Mouse (Mus musculus) forebrain, embryonic 15.5 days (tissue): ENCODE measurements at regions not wholly inside any gene's neighbourhood (a gene's known extent, or its start where the extent isn't known, plus 50 kb on each side); places are given as distances from the start of the nearest gene placed in this dataset.
A peak's percentile ranks its signal among the peaks of the same experiment; 100 is the strongest.
"Not testable (repeated sequence)": the region's sequence is repeated elsewhere in the genome, so short reads cannot be mapped to it uniquely, and the experiment has no call there.

ENCODE experiments used
- ATAC-seq: fragments of 200-750 bp; cut with Nextera tagmentation; replicated peaks from 2 replicates; pipeline ENCODE4 v1.8.0; 2017; ENCODE audit warnings: mild to moderate bottlenecking, moderate TSS enrichment, moderate library complexity
- H3K27ac ChIP-seq: fragments of 300-500 bp; sonication (generic); replicated peaks from 2 replicates; pipeline ENCODE4 v1.5.1; 2015; ENCODE audit warnings: mild to moderate bottlenecking, inconsistent platforms
- H3K27me3 ChIP-seq: fragments of 300-500 bp; sonication (generic); 2 replicates; pipeline ENCODE4 v1.6.1; 2015; ENCODE audit warnings: inconsistent platforms
- H3K36me3 ChIP-seq: fragments of 300-500 bp; sonication (generic); 2 replicates; pipeline ENCODE4 v1.6.1; 2015; ENCODE audit warnings: mild to moderate bottlenecking, inconsistent platforms
- H3K4me1 ChIP-seq: fragments of 300-500 bp; sonication (generic); 2 replicates; pipeline ENCODE4 v1.6.1; 2015; ENCODE audit warnings: inconsistent platforms
- H3K4me2 ChIP-seq: fragments of 300-500 bp; sonication (generic); replicated peaks from 2 replicates; pipeline ENCODE4 v1.6.1; 2015; ENCODE audit warnings: mild to moderate bottlenecking, inconsistent platforms
- H3K4me3 ChIP-seq: fragments of 300-500 bp; sonication (generic); 2 replicates; pipeline ENCODE4 v1.5.1; 2015; ENCODE audit warnings: mild to moderate bottlenecking, inconsistent platforms
- H3K9ac ChIP-seq: fragments of 300-500 bp; sonication (generic); replicated peaks from 2 replicates; pipeline ENCODE4 v1.6.1; 2015; ENCODE audit warnings: mild to moderate bottlenecking, inconsistent platforms
- H3K9me3 ChIP-seq: fragments of 300-500 bp; sonication (generic); 2 replicates; pipeline ENCODE4 v1.6.1; 2016; ENCODE audit warnings: inconsistent platforms
- WGBS: fragments of 180-500 bp; shearing (Covaris S2); methylation state at CpG from one replicate; pipeline ENCODE4 v1.1.7; 2015; ENCODE audit warnings: mixed read lengths; 5-methylcytosine and 5-hydroxymethylcytosine counted together

GRCm38 (mm10) chr10:52529661-52530060 is 112.3 kb downstream of the Nus1 start:
- not testable (repeated sequence) for H3K4me2 ChIP-seq, H3K36me3 ChIP-seq, H3K27ac ChIP-seq, H3K9ac ChIP-seq, ATAC-seq, H3K27me3 ChIP-seq, H3K4me3 ChIP-seq, H3K4me1 ChIP-seq, H3K9me3 ChIP-seq
- 94% methylated on average over 2 of the region's 5 CpGs for WGBS

GRCm38 (mm10) chr10:52530846-52531245 is 113.5 kb downstream of the Nus1 start:
- H3K4me2 ChIP-seq, result no peak overlapping the region
- no peaks in the 10 kb centered on the region for H3K9me3 ChIP-seq
- no peaks in the 10 kb centered on the region for H3K4me1 ChIP-seq
- no peak overlapping the region for H3K27ac ChIP-seq
- WGBS, result 29% methylated on average over 3 of the region's 3 CpGs
- ATAC-seq, result no peak
- no peak overlapping the region for H3K9ac ChIP-seq
- no peaks in the 10 kb centered on the region for H3K27me3 ChIP-seq
- H3K4me3 ChIP-seq, result no peak overlapping the region
- no peaks in the 10 kb centered on the region for H3K36me3 ChIP-seq

GRCm38 (mm10) chr10:52533278-52533892 is 116.0 kb downstream of the Nus1 start:
- Histone ChIP-seq H3K4me2 (no peak overlapping the region), H3K36me3 (no peaks in the 10 kb centered on the region), H3K9ac (no peak overlapping the region), H3K4me1 (no peaks in the 10 kb centered on the region), H3K4me3 (no peak overlapping the region), H3K27me3 (no peaks in the 10 kb centered on the region), H3K27ac (no peak overlapping the region), H3K9me3 (no peaks in the 10 kb centered on the region)
- ATAC-seq, result peak; percentile 68; the same call in 1 of the 2 replicates
- WGBS, result 11% methylated on average over 2 of the region's 2 CpGs

- H3K36me3 ChIP-seq, result no peaks in the 10 kb centered on the region
- peak; percentile 29; the same call in 1 of the 2 replicates for ATAC-seq
- no peak overlapping the region for H3K27ac ChIP-seq
- 31% methylated on average over 4 of the region's 4 CpGs for WGBS
- H3K4me3 ChIP-seq, result no peak overlapping the region
- no peaks in the 10 kb centered on the region for H3K9me3 ChIP-seq
- no peak overlapping the region for H3K4me2 ChIP-seq
- no peaks in the 10 kb centered on the region for H3K4me1 ChIP-seq
- H3K27me3 ChIP-seq, result no peaks in the 10 kb centered on the region
- no peak overlapping the region for H3K9ac ChIP-seq
Measured at GRCm38 (mm10) chr10:52533893-52534287, 116.5 kb downstream of the Nus1 start.

GRCm38 (mm10) chr10:52545566-52545965 is 128.2 kb downstream of the Nus1 start:
- 90% methylated on average over 28 of the region's 28 CpGs for whole genome bisulfite sequencing
- Histone ChIP-seq H3K27me3 (no peaks in the 10 kb centered on the region), H3K9me3 (no peaks in the 10 kb centered on the region), H3K4me2 (no peak overlapping the region), H3K4me3 (no peak overlapping the region), H3K36me3 (no peaks in the 10 kb centered on the region), H3K9ac (no peak overlapping the region), H3K4me1 (no peaks in the 10 kb centered on the region), H3K27ac (no peak overlapping the region)
- ATAC-seq, result no peak

- Histone ChIP-seq H3K4me2 (no peak overlapping the region), H3K4me1 (peaks cover 14% of the 10 kb centered on the region), H3K4me3 (no peak overlapping the region), H3K9ac (no peak overlapping the region), H3K27ac (0 out of 2 replicates have a peak overlapping the region, but pooled peaks have one; percentile 38), H3K27me3 (no peaks in the 10 kb centered on the region), H3K36me3 (no peaks in the 10 kb centered on the region), H3K9me3 (no peaks in the 10 kb centered on the region)
- 46% methylated on average over 6 of the region's 6 CpGs for WGBS
- peak; percentile 60 for ATAC-seq
Measured at GRCm38 (mm10) chr10:52577383-52577782, 113.0 kb upstream of the Slc35f1 start.

GRCm38 (mm10) chr10:52577795-52578194 is 112.5 kb upstream of the Slc35f1 start:
- H3K9ac ChIP-seq, result no peak overlapping the region
- H3K4me3 ChIP-seq, result no peak overlapping the region
- H3K27ac ChIP-seq, result 0 out of 2 replicates have a peak overlapping the region, but pooled peaks have one; percentile 46
- H3K4me1 ChIP-seq, result peaks cover 14% of the 10 kb centered on the region
- H3K36me3 ChIP-seq, result no peaks in the 10 kb centered on the region
- no peak overlapping the region for H3K4me2 ChIP-seq
- WGBS, result 39% methylated on average over 3 of the region's 3 CpGs
- no peaks in the 10 kb centered on the region for H3K9me3 ChIP-seq
- peak; percentile 89 for ATAC-seq
- no peaks in the 10 kb centered on the region for H3K27me3 ChIP-seq

- H3K9ac ChIP-seq, result no peak overlapping the region
- no peaks in the 10 kb centered on the region for H3K9me3 ChIP-seq
- H3K4me3 ChIP-seq, result no peak overlapping the region
- peak overlapping the region; percentile 46; the same call in 1 of the 2 replicates for H3K27ac ChIP-seq
- H3K4me1 ChIP-seq, result peaks cover 14% of the 10 kb centered on the region
- H3K27me3 ChIP-seq, result no peaks in the 10 kb centered on the region
- no peaks in the 10 kb centered on the region for H3K36me3 ChIP-seq
- ATAC-seq, result peak; percentile 79
- WGBS, result 34% methylated on average over 3 of the region's 3 CpGs
- H3K4me2 ChIP-seq, result no peak overlapping the region
Measured at GRCm38 (mm10) chr10:52578238-52578832, 112.0 kb upstream of the Slc35f1 start.

- no peak for ATAC-seq
- no peak overlapping the region for H3K4me2 ChIP-seq
- WGBS, result 96% methylated on average over 12 of the region's 12 CpGs
Measured at GRCm38 (mm10) chr10:52593780-52594179, 96.6 kb upstream of the Slc35f1 start.

More at GRCm38 (mm10) chr10:52593780-52594179, 96.6 kb upstream of the Slc35f1 start:
- Histone ChIP-seq H3K9me3 (no peaks in the 10 kb centered on the region), H3K4me1 (no peaks in the 10 kb centered on the region), H3K9ac (no peak overlapping the region), H3K27me3 (no peaks in the 10 kb centered on the region), H3K36me3 (no peaks in the 10 kb centered on the region), H3K4me3 (no peak overlapping the region), H3K27ac (no peak overlapping the region)
